Mouse (Mus musculus): Measurements from ENCODE around the gene Rnf43. TPM values are rescaled to one million over a fixed set of nuclear protein-coding genes. Genes with fewer than 3 reads are reported as not detected.

Rnf43 gene
- total and polyA plus RNA-seq, 3 experiments = 14.6 to 17.3 TPM; not detected in 1

DNA sequence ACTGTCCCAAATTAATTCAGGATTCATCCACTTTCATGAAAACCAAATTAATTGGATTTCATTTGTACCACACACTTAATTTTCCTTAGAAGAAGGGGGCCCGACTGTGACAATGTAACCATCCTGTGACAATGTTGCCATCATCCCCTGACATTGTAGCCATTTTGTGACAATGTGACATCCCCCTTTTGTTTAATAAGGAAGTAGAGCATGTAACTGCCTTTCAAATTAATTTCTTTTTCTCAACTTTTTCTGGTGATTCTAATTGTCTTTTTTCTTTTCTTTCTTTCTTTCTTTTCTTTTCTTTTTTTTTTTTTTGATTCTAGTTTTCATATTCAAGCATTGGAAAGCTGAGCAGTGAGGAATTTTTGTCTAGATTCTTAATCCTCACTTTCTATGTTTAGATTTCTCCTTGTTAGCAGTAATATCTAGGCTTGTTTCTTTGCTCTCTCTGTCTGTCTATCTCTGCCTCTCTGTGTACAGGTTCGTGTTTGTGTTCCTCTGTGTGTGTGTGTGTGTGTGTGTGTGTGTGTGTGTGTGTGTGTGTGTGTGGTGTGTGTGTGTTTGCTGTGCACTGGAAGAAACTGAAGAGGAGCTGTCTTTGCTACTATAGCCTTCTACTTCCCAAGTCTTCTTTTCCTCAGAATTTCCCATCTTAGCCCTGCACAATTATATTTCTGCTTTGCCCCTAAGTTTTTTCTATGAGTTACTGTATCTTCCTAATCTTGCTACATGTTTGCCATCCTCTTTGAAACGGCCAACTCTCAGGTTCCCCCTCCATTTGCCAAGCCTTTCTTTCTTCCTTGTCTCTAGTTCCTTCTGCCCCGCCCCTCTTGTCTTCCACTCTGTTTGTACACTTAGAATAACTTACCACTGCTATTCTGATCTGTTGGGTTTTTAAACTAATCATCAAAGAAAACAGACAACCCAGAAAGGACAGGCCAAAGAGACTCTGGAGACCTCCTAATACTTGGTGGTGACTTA is 4.9 kb downstream of the Rnf43 start:
- H3K9ac ChIP-seq (ENCODE audit: control insufficient read depth, low read depth, low read length, poor library complexity, severe bottlenecking) = peak overlapping the region; percentile 64
- no peak for TF ChIP-seq BHLHE40 (IDR thresholded peaks at IDR 0.05; ENCODE audit: borderline replicate concordance, low read depth, low read length)
- 0 out of 2 replicates have a peak, but pooled peaks have one; percentile 84 for TF ChIP-seq CHD1 (IDR thresholded peaks at IDR 0.05; ENCODE audit: low read depth, low read length)
- 0 out of 2 replicates have a peak, but pooled peaks have one; percentile 60 for TF ChIP-seq UBTF (IDR thresholded peaks at IDR 0.05; ENCODE audit: borderline replicate concordance, insufficient read depth, low read depth, low read length)
- no peak for TF ChIP-seq NRF1 (IDR thresholded peaks at IDR 0.05; ENCODE audit: insufficient read depth, low read depth, low read length, poor library complexity, severe bottlenecking)
- peak; percentile 50; the same call in 1 of the 2 replicates for TF ChIP-seq MAZ (IDR thresholded peaks at IDR 0.05; ENCODE audit: low read depth, low read length)
- TF ChIP-seq SIN3A (IDR thresholded peaks at IDR 0.05; ENCODE audit: low read length) = 0 out of 2 replicates have a peak, but pooled peaks have one; percentile 4
- 0 out of 4 replicates have a peak, but pooled peaks of 1 of the 2 experiments have one; percentile 4 for TF ChIP-seq EP300 (IDR thresholded peaks at IDR 0.05; ENCODE audit: low read depth in 1 of 2, low read length in 2 of 2)
- TF ChIP-seq POLR2A (IDR thresholded peaks at IDR 0.05; ENCODE audit: control insufficient read depth in 1 of 2, insufficient read depth in 1 of 2, low read depth in 1 of 2, low read length in 2 of 2, poor library complexity in 1 of 2) = 0 out of 4 replicates have a peak, but pooled peaks of 1 of the 2 experiments have one; percentile 23
- peak; percentile 9; the same call in 1 of the 2 replicates for TF ChIP-seq MXI1 (IDR thresholded peaks at IDR 0.05; ENCODE audit: low read depth, low read length)
- H3K4me3 ChIP-seq (ENCODE audit: control insufficient read depth in 1 of 2, insufficient read depth in 1 of 2, low read depth in 2 of 2, low read length in 2 of 2) = peak overlapping the region; percentile 25 to 64
- peaks cover 18% of the 10 kb centered on the region for H3K79me2 ChIP-seq (ENCODE audit: control insufficient read depth, insufficient read depth, low read length, poor library complexity)
- DNase-seq (ENCODE audit: low read depth, low spot score) = peak; percentile 71
- no peaks in the 10 kb centered on the region for H3K9me3 ChIP-seq (replicated peaks; ENCODE audit: insufficient read depth, low read length)
- H3K27me3 ChIP-seq (ENCODE audit: control insufficient read depth in 1 of 2, insufficient read depth in 2 of 2, low read length in 2 of 2) = peaks cover 6 to 11% of the 10 kb centered on the region in 2 experiments; a peak in 3 of 4 replicates
- H3K36me3 ChIP-seq (ENCODE audit: control insufficient read depth in 1 of 2, insufficient read depth in 2 of 2, low read length in 2 of 2) = peaks cover 0 to 16% of the 10 kb centered on the region in 2 experiments; a peak in 2 of 4 replicates
- H3K27ac ChIP-seq (ENCODE audit: control insufficient read depth, low read depth, low read length) = peak overlapping the region; percentile 77
- peaks cover 3 to 7% of the 10 kb centered on the region in 2 experiments; a peak in 3 of 4 replicates for H3K4me1 ChIP-seq (ENCODE audit: control insufficient read depth in 1 of 2, insufficient read depth in 2 of 2, low read length in 2 of 2)

DNA sequence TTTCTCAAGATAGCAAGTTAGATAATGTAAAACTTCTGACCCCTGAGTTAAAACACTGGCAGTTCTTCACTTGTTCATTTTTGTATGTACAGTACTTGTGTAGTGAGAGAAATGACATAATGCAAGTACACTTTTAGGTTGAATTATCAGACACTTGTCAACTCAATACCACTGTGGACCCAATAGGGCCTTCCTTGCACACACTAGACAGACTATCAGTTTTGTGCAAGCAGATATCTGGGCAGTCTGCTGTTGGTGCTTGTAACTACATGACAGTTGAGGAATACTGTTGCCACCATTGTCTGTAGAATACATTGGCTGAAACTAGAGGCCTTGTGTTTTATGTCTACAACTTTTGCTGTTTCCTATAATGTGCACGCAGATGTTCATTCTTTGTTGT is 10.8 kb downstream of the Rnf43 start:
- Histone ChIP-seq H3K4me1 (ENCODE audit: control insufficient read depth in 1 of 2, insufficient read depth in 2 of 2, low read length in 2 of 2) (peaks cover 2 to 5% of the 10 kb centered on the region in 2 experiments; a peak in 2 of 4 replicates), H3K79me2 (ENCODE audit: control insufficient read depth, insufficient read depth, low read length, poor library complexity) (0 out of 2 replicates have a peak, but pooled peaks cover under 1% of the 10 kb centered on the region), H3K27ac (ENCODE audit: control insufficient read depth, low read depth, low read length) (no peak overlapping the region), H3K9me3 (replicated peaks; ENCODE audit: insufficient read depth, low read length) (no peaks in the 10 kb centered on the region), H3K9ac (ENCODE audit: control insufficient read depth, low read depth, low read length, poor library complexity, severe bottlenecking) (no peak overlapping the region), H3K4me3 (ENCODE audit: control insufficient read depth in 1 of 2, insufficient read depth in 1 of 2, low read depth in 2 of 2, low read length in 2 of 2) (no peak overlapping the region), H3K36me3 (ENCODE audit: control insufficient read depth in 1 of 2, insufficient read depth in 2 of 2, low read length in 2 of 2) (peaks cover 0 to 3% of the 10 kb centered on the region in 2 experiments; a peak in 1 of 4 replicates), H3K27me3 (ENCODE audit: control insufficient read depth in 1 of 2, insufficient read depth in 2 of 2, low read length in 2 of 2) (no peaks in the 10 kb centered on the region)
- TF ChIP-seq NRF1 (IDR thresholded peaks at IDR 0.05; ENCODE audit: insufficient read depth, low read depth, low read length, poor library complexity, severe bottlenecking) = no peak
- TF ChIP-seq USF1 (IDR thresholded peaks at IDR 0.05; ENCODE audit: low read depth, low read length) = no peak
- DNase-seq (ENCODE audit: low read depth, low spot score) = peak; percentile 35
